Mouse (Mus musculus): Measurements from ENCODE around the gene Stk32c.

Gene Stk32c

DNA sequence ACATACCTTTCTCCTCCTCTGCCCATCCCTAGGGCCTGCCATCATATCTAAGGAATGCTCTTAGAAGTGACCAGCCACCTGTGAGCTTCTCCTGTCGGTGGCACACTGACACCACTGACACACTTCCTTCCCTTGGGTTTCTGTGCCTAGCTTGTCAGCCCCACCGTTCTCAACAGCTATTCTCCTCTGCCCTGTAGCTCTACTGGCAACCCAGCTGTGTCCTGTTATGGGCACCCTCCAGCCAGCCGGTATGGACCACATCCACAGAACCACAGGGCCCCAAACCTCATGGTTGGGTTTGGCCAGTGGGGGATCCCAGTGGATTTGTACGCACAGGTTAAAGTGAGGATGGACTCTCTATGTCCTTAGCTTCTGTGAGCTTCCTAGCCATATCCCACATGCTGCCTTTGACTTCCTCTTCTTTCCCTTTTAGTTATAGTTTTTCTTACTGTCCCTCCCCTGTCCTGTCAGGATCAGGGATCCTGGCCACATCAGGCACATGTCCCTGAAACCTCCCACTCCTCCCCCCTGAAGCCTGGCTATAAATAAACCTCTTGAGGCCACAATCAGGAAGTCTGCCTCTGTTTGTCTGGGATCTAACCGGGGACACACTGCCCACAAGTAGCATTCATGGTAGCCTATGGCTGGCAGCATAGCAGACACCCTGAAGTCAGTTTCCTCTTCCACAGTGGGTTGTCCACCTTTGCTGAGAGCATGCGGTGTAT lies 15.5 kb upstream of the Stk32c start:
- DNase-seq, result no peak

DNA sequence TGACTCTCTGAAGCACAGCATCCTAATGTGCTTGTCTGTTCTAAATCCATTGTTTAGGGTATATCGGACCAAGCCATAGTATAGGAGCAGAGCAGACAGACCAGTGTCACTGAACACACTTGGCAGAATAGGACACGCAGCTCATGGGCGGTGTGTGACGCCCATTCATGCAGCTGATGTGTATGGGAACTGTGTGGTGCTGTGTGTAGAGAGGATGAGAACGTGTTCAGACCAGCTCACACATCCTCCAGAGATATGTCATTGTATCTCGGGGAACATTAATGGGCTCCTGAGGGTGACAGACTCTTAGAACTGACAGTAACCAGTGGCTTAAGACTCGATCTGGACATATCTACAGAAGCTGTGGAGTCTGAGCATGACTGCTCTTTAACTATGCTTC lies 13.3 kb upstream of the Stk32c start:
- no peak for DNase-seq

DNA sequence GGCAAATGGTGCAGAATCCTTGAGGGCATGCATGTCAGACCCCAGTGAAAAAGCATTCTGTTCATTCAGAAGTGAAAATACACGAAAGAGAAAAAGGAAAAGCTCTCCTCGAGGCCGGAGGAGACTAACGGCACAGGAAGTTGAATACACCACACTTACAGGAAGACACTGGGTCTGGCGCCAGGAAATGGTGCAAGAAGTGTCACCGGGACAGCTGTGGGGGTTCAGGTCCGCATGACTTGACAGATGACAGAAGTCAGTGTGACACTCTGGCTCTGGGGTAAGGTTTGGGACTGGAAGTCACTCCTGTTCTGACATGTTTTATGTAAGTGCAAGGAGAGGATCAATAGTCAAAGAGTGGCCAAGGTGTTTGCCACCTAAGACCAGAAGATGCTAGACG lies 11.6 kb upstream of the Stk32c start:
- DNase-seq, result no peak

DNA sequence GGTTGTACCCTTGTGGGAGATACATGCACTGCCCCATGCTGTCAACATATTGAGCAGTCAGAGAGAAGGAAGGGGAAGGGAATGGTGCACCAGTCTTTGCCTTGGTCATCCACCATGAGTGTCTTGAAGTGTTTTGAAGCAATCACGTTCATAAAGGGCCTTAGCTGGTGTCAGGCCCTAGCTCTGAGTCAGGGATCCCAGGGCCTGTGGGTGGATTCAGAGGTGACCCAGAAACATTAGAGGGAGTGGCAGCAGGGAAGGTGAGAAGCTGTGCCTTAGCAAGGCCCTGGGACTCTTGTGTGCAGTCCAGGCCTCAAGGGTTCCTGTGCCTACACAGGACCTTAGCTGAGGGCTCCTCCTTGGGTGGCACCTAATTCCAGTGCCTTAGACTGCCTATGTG lies 11.0 kb upstream of the Stk32c start:
- DNase-seq, result no peak

DNA sequence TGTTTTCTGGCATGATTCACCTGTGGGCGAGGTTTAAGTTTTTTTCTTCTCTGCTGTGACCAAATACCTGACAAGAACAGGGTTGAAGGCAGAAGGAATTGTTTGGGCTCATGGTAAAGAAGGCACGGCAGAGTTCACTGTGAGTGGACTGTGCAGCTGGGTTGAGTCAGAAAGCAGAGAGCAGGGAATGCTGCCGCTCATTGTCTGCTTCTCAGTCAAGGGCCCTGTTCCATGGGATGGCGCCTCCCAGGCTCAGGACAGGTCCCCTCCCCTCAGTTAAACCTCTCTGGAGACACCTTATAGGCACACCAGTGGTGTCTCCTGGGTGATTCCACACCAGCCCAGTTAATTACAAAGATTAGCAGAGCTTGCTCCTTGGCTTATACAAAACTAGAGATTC lies 9.2 kb upstream of the Stk32c start:
- no peak for DNase-seq

DNA sequence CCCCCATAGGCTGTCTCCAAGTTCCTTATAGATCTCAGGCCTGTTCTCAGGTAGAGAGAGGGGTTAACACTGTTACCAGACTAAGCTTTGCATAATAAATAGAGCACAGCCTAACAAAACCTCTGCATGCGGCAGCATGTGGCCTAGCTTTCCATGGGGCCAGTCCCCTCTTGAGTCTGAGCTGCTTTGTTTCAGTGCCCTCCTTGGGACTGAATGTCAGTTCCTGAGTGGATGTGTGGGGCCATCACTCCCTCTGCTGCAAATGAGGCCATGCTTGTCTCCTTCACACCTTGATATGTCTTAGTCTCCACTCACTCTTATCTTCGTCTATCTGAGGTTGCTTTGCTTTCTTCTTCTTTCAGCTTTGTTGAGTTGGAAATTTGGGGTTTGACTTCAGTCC lies 8.7 kb upstream of the Stk32c start:
- DNase-seq, result no peak

DNA sequence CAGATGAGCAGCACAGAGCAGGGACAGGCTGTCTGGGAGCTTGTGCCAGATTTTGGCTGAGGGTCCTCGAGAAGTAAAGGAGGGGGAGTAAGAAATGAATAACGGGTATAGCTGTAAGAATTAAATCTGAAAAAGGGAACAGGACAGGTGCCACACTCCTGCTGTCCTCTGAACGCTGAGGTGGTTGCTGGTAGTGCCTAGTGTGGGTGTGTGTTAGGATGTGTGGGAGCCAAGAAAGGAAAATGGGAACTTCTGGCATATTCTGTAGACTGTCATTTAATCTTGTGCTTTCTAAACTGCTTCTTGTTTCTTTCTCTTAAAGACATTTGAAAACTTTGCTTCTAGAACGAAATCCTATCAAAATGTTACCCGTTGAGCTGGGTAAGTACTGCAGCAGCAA lies 8.0 kb upstream of the Stk32c start:
- DNase-seq, result no peak

DNA sequence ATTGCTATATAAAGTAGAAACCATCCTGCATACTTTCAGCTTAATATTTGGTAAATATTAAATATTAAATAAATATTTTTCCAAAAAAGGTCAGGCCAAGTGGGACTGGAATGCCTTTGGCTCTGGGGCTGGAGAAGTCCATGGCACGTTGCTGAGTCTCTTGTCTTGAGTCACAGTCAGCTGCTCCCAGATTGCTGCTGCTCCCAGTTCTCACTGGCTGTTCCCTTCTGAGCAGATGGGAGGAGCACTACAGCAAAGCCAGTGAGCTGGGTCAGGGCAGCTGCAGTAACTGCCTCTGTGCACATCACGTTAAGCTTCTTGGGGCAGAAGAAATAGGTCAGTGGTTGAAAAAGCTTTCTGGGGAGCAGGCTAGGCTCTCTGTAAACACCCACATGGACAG lies 7.2 kb upstream of the Stk32c start:
- DNase-seq, result no peak

DNA sequence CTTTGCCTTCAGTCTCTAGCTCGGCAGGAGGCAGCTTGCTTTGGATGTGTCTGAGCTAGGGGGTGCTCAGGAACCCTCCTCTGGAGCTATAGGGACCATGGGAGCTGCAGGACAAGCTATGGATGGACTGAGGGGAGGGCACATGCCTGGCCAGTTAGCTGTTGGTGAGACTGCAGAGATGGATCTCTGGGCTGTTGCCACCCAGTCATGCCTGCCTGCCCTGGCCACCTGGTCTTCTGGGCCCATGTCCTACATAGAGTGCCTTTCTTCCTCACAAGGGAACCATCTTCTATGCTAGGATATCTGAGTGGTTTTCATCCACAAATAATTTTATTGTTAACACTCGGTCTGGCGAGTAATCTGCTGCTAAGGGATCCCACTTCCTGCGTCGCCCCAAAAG lies 6.4 kb upstream of the Stk32c start:
- DNase-seq, result peak in 1 of 2 experiments; percentile 33

DNA sequence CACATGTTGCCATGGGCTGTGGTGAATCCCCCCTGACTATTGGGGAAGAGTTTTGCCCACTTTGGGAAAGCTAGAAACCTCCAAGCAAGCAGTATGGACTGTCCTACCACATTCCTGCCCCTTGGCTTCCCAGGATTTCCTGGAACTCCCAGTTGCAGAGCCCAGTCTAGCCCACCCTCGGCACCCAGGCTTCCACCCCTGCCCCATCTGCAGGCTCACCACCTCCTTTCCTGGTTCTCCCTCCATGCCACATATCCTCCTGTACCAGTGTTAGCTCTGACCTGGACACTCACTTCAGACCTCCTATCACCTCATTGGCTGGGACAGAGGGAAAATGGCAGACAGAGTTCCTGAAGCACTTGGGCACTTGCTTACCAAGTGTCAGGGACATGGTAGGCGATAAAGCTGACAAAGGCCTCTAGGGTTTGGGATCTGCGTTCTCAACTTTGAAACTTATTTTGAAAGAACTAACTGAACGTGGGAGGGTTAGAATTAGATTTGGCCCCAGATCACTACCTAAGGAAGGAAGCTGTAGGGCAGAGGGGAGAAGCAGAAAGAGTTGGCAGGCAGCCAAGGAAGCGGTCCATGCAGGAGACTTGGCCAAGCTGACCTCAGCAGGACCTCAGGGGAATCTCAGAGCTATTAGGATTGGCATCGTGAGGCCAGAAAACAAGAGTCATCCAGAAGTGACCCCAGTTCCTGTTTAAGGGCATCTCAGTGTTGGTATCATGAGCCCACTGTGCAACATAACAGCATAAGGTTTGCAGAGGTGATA lies 5.7 kb upstream of the Stk32c start:
- DNase-seq, result peak; percentile 54 to 65

DNA sequence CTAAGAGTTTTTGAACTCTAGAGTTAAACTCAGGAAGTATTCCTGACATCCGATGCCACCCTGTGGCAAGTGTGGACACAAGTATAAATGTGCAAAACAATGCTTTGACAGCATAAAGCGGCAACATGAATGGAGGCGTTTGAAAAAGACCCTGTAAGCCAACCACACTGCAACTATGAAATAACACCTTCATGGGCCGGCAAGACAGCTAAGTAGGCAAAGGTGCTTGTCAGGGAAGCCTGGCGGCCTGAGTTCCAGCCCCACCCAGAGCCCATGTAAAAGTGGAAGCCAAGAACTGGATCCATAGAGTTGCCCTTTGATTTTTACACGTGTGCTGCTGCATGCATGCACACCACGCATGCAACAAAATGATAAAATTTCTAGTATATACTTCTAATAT lies 3.9 kb upstream of the Stk32c start:
- no peak for DNase-seq

DNA sequence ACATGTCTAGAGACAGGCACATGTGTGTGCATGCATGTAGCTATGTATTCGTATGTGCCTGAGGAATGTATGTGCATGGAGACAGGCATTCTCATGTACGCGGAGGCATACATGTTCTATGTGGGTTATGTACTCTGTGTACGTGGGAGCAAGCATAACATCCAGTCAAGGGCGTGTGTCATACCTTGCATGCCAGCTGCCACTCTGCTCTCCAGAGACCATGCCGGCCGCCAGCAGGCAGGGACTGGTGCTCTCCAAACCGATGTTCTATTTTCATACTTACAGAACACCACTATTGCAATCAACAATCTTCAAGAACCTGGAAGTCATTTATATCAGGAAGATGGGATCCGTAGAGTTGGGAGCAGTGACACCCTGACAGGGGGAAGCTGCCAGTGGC lies 3.4 kb upstream of the Stk32c start:
- no peak for DNase-seq

DNA sequence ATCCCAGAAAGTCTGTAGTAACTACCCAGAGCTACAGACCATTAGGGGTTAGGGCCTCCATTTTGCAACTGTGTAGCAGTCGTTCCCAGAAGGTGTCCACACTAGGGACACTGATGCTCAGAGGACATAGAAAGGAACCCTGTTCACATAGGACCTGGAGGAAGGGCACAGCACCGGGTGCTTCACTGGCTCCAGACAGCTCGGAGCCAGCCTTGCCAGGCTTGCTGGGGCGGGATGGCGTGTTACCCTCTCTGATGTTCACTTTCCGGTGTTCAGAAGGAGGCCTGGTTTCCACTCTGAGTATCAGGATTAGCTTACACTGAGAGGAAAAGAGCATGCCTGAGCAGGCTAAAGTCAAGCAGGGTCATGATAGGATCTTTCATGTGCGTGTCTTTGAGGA lies 2.8 kb upstream of the Stk32c start:
- DNase-seq, result no peak

DNA sequence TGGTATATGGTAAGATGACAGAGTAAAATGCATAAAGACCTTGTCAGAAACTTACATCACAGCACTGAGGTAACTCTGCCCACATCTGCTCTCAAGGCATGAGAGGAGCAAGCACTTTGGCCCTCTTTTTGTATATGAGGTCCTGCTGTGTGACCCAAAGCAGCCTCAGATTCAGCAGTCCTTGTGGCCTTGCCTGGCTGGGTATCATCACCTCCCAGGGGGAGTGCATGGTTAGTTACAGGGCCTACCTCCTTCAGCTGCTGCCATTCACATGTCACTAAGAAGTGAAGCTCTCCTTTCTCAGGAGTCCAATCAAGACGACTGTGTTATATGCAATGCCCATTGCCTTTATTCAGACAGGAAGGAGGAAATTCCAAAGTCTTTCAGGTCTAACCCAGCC lies 2.4 kb upstream of the Stk32c start:
- no peak for DNase-seq

DNA sequence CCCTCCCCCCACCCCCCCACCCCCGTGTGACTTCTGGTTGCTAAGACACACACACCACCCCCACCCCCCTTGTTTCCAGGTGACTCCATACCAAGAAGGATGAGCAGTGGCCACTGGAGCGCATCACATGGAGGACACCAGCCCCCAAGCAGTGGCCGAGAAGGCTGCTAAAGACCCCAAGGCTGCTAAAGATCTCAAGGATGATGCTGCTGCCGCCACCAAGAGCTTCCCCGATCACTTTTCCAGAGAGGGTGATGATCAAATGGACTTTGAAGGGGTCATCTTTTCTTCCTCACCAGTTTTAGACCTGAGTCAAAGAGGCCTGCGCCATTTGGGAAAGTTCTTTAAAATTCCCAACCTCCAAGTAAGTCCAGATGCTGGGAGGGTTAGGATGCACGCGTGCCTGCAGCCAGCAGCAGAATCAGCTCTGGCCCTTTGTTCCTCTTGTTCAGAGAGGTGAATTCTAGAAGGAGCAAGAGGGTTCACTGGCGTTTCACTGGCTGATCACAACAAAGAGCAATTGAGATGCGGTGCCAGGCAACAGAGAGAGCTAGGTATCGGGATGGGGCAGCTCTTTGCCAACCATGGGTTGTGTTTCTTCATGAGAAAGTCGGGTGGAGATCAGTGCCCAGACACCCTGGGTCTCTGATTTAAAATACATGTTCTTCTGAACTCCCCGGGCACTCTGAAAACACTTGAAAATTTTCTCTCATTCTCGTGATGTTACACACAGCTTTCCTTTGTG lies 1.7 kb upstream of the Stk32c start:
- DNase-seq, result no peak

DNA sequence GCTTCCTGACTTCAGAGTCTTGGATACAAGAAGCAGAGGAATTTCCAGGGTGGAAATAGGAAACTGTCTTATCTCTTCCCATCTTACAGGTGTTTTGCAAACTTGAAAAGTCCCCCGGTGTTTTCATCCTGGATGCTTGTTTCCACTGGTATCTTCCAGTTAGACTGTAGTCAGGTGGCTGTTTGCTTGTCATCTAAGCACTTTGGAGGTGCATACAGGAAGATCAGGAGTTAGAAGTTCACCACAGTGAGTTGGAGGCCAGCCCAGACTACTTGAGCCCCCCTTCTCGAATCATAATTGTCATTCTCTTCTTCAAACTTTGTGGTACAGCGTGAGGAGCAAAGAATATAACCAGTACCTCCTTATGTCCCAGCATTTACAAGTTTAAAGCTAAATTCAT lies 1.1 kb upstream of the Stk32c start:
- DNase-seq, result no peak

DNA sequence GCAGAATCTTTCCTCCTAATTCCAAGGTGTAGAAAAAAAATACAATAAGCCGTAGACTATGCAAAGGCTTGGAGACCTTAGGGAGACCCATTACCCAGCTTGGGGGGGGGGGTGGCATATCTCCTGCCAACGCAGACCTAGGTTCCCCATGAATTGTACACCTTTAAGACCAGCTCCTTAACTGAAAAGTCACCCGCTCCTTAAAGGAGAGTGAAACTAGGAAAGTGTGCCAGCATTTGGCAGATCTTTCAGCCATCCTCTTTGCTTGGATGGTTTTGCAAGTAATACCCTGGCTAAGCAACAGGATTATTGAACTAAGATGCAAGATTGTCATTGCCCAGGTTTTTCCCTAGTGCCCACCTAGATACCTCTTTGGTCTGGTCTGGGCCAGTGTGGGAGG lies 644 bp upstream of the Stk32c start:
- DNase-seq, result peak; percentile 26 to 40

DNA sequence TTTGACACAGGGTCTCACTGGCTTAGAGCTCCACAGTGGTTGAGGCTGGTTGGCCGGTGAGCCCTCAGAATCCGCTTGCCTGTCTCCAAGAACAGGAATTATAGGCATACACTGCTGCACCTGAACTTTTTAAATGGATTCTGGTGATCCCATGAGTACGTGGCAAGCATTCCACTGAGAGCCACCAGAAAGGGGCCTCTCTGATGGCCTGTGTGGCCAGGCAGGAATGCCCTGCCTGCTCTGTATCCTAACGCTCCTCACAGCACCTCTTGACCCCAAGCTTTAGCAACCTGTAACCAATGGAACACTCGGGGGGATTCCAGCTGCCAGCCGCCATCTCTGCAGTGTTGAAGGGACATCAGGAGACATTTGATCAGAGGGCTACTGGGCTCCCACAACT lies 1.3 kb downstream of the Stk32c start:
- no peak for DNase-seq

DNA sequence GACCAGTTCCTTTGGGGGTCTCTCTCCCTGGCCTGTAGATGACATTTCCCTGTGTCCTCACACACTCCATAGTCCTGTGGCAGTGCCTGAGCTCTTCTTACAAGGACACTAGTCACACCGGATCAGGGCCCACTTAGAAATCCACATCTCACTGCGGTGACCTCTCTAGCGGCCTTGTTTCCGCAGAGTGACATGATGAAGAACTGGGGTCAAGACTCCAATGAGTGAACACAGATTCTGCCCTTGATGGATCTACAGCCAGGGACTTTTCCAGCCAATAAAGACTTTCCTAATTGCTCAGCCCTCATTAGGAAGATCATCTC lies 4.4 kb downstream of the Stk32c start:
- DNase-seq, result no peak

DNA sequence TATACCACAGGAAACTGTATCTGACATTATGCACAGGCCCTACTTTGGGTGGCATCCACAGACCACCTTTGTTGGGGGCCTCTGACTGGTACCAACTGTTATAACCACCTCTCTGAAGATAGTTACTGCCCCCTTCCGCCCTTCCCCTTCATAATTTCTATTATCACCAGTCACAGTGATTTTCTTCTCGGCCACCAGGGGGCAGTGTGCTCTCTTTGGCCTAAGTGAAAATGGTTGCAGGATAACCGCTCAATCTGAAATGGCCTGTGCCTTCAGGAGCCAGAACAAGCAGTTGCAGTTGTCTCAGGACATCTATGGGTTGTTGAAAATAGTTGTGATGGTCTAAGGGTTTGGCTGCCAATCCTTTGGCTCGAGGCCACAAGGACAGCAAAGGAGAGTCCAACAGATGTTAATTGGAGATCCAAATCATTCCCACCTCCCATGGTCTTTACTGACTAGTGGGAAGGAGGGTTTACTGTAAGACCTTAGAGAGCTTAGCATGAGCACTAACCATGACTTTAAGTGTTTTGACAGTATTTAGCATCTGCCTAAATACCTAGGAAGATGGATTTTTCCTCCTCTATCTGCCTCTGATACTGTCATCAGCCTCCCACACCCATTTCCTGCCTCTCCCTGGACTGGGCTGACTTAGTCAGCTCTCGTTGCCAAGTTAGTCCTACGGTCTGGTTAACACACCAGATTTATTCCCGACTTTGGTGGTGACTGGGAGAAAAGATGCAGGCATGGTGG lies 4.9 kb downstream of the Stk32c start:
- DNase-seq, result peak; percentile 65 to 73

DNA sequence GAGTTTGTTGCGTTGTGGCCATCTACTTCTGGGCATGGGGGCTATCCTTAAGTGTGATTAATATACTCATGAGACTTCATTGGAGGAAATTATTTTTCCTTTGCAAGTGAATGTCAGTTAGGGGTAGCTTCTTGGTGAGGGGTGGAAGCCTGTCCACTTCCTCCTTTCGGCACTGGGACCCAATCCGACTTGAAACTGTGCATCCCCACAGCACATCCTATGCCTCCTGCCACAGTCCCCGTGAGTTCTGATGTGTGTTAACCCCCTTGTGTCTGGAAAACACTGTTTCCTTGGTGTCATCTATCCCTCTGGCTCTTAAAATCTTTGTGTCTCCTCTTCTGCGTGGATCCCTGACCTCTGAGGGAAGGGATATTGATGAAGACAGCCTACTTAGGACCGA lies 11.9 kb downstream of the Stk32c start:
- DNase-seq, result no peak

DNA sequence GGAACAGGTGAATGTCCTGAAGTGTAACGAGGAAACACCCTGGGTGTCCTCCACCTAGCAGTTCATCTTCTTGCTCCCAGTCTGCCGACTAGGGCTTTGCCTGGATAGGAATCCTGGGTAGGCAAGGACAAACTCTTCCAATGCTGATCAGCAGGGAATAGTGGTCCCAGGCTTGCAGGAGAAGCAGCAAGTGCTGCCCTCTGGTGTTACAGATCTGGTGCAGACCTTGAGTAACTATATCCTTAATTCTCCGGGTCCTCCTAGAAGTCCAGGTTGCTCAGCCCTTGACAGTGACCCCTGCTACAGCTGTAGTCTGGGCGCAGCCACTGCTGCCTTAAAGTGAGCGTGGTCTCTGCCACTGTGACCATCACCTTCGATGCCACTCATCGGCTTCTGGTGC lies 13.0 kb downstream of the Stk32c start:
- peak; percentile 87 to 88 for DNase-seq

DNA sequence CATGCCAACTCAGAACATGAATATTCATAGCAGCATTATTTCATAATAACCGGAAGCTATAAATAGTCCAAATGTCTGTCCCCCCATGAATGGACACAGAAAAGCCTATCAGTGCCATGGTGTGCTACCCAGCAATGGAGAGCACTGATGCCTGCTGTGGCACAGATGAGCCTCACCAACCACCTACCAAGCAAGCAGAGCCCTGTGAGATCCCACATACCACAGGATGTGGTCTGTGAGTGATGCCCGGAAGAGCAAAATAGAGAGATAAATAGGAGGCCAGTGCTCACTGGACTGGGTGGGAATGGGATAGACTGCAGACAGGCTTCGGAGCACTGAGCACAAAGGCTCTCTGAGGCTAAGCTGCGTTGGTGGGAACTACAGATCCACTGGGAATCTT lies 16.1 kb downstream of the Stk32c start:
- no peak for DNase-seq
